Mouse (Mus musculus) erythroid progenitor cell, adult 5-6 weeks (primary cell): ENCODE results near the gene Gpc5. TPM values are rescaled to one million over a fixed set of nuclear protein-coding genes. Genes with fewer than 3 reads are reported as not detected.

Experiments used
- ATAC-seq: replicated peaks from 2 replicates; pipeline ENCODE4 v1.8.0; 2016; ENCODE audit warnings: moderate number of reproducible peaks, mild to moderate bottlenecking, moderate TSS enrichment, inconsistent platforms; ENCODE audit not compliant: poor library complexity, low FRiP score, severe bottlenecking
- total RNA-seq, 2 experiments: library from RNA; stranded (forward) in 1 of 2; stranded (reverse) in 1 of 2; fragments of 150-400 nt in 1 of 2; fragments of 186-747, 209-891 nt in 1 of 2; gene quantifications; 2 replicates each; pipeline versions ENCODE4 v1.2.3 to v1.2.4; 2015 to 2017; ENCODE audit warnings: low replicate concordance in 2 of 2

The Gpc5 gene
- total RNA-seq, 2 experiments from 2014 or later: not detected

DNA sequence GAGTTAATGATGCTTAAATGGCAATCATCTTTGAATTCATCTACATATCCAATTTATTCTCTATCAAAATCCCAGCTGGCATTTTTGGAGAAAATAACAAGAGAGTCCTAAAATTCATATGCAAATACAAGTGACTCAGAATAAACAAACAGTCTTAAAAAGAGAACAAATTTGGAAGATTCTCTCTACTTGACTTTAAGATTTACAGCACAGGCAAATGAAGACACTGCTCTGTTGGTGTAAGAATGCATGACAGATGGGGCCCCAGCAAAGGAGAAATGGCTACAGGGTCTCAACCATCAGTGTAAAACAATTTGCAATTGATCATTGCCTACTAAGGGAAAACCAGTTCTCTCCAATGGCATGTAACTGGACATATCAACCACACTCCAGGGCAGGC, 1451.7 kb downstream of the Gpc5 start:
- no peak for ATAC-seq

DNA sequence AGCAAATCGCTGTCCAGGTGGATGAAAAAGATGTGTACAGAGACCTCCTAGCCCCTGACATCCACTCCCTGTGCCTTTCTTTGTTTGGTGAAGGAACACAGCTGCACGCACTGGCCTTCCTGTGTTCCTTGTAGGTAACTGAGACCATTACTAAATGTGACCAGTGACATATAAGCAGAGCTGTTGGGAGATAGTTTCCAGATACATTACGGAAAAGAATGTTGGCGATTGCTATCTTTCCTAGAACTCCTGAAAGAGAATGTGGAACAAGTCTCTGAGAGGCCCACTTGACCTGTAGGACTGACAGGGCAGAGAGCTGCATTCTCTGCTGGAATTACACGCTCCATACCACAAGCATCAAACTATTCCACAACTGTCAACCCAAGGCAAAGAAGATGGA, 1459.4 kb downstream of the Gpc5 start:
- no peak for ATAC-seq

- no peak for ATAC-seq
These were observed 1461.3 kb downstream of the Gpc5 start for GRCm38 (mm10) chr14:116553316-116553715.

- no peak for ATAC-seq
These were observed 1466.3 kb downstream of the Gpc5 start for GRCm38 (mm10) chr14:116558141-116558800.

DNA sequence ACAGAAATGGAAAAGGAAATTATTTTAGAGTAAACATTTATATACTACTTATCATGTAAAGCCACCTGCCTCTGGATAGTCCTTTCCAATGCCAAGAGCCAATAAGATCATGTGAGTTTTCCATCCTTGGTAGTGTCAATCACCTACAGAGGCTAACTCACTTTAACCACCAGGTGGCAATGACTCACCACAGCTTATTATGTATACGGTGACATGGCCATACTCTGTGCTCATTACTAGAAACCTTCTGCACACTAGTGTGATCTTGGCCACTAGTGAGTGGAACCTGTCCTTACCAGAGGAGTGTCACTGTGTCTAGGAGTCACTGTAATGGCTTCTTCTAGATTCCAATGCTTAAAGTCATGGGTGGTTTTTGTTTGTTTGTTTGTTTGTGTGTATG, 1468.0 kb downstream of the Gpc5 start:
- no peak for ATAC-seq
